Mouse (Mus musculus) heart, adult 9 months (tissue): ENCODE data around the gene Gm12185.
"Not testable (repeated sequence)": the region's sequence is repeated elsewhere in the genome, so short reads cannot be mapped to it uniquely, and the experiment has no call there.

Source experiments
- DNase-seq, 2 experiments: peaks; one replicate each; pipeline ENCODE4 v3.0.0; 2022; ENCODE audit warnings: low spot score in 2 of 2

The Gm12185 gene

DNA sequence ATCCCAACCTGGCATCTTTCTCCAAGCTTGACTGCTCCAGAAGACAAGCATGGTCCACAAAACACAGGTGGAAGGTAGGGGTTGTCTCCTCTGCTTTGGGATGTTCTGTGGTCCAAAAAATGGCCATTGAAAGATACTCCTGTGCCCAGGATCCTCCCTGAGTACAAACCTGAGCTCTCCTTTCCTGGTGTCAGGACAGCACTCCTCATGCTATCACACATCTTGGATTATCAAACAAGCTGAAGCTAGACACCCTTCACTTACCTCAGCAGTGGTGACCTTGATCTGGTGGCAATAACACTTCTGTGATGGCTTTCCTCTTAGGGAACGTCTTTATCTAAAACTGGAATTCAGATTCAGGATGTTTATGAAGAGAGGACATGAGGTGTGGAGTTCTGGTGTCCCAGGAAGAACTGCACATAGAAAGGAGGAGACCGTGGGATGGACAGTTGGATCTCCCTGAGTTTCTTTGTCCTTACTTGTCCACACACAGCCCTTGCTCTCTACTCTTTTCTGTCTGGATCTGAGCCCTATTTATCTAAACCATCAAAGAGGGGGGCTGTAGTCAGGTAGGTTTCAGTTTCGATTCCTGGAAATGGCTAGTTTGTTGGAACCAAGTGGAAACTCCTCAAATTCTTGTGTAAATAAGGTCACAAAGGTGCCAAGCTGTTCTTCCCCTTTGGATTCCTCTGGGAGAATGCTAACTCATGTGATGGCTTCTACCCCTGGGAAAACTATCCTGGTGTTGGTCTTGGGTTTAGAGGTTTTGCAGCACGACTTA is at the start of gene Gm12185:
TSS of gene Gm12185 (minus strand) at position 487 of the 781 bp plus-strand sequence.
- peak; percentile 29 to 57 for DNase-seq

DNA sequence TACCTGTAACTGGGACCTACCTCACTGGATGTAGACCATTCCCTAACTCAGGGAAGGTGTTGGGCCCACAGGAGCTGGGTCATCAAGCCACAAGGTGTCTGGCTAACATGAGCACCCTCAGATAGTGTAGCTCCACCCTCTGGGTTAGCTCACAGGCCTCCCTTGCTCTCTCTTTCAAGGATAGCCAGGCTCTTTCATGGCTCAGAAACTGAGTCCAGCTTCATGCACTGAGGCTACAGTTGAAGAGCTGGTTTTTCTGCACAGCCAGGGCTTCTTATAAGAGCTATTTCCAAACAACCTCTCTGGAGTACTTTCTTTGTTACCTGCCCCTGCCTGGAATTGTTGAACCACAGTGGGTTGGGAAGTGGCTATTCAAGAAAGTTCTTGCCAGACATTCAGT is 20.0 kb upstream of the Gm12185 start:
- not testable (repeated sequence) for DNase-seq

DNA sequence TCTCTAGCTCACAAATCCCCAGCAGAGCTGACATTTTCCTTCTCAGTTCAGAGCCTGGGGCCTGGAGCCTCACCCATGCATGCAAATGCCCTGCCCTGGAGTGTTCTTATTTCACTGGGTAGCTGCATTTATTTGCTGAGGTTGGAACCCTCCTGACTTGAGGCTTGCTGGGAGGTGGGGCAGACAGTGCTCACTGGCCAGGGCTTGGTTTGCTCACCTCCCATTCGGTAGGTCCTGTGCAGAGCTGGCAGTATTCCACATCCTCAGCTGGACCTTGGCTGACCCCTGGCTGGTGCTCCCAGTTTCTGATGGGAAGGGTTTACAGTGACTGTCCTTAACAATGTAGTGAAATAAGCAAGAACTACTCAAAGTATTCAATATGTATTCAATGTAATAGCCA is 14.8 kb upstream of the Gm12185 start:
- DNase-seq, result not testable (repeated sequence)

DNA sequence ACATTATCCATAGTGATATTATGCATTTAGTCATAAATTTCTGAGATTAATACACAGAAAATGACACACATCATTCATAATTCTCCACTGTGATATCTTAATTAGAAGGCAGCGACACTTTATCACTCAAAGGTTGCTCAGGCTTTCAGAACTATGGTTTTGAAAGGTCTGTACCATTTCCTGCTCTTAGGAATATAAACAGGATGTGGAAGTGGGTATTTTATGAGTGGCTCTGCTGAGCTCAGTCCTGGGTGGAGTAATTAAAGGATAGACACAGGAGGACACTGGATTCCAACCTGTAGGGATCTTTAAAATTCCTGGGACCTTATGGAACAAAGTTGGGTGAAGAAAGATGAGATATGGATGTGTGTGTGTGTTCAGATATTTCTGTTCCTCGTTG is 14.3 kb upstream of the Gm12185 start:
- DNase-seq, result not testable (repeated sequence)

DNA sequence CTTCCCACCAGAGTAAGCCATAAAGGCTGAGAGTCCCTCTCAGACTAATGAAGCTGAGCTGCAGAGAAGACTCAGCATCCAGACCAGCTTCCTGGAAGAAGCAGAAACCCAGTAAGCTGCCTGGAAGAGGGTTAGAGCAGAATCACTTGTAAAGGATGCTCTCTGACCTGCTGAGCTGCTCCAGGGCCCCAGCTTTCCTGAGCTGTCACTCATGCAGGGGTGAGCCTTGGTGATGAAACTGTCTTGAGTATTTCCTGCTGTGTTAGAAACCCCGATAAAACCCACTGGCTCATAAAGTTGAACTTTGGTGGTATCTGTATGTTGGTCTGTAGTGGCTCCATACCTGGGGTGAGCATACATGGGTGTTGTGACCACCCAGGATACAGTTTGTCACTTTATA is 8.4 kb upstream of the Gm12185 start:
- not testable (repeated sequence) for DNase-seq

DNA sequence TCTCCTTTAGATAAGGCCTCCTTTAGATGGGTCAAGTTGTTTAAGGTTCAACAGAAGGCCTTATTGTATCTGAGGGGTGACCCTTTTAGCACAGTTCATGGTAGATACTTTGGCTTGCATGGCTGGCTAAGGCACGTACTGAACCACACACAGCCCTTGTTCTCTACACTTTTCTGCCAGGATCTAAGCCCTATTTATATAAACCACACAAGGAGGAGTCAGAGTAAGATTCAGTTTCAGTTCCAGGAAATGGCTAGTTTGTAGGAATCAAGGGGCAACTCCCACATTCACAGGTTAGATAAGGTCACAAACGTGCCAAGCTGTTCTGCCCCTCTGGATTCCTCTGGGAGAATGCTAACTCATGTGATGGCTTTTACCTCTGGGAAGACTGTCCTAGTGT is 2.0 kb upstream of the Gm12185 start, which contains the start of gene Tgtp1:
TSS of gene Tgtp1 (minus strand) at position 155 of the 400 bp plus-strand sequence.
- peak in 1 of 2 experiments; percentile 15 for DNase-seq

DNA sequence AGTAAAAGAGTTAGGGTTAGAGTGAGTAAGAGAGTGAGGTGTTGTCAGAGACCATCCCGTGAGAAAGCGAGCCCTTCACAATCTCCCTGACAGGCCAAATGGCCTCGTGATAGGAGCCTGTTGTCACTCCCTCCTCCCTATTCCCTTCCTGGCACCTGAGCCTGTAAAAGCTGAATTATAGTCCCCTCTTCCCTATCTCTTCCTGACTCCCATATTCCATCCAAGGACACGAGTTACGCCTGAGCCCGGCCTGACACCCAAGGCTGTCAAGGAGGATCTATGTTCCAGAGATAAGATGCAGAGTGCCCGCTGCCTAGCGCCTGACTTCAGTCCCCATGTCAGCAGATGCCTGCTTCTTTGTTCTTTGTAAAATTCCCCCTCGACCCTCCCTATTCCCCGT is 1.3 kb upstream of the Gm12185 start:
- not testable (repeated sequence) for DNase-seq

DNA sequence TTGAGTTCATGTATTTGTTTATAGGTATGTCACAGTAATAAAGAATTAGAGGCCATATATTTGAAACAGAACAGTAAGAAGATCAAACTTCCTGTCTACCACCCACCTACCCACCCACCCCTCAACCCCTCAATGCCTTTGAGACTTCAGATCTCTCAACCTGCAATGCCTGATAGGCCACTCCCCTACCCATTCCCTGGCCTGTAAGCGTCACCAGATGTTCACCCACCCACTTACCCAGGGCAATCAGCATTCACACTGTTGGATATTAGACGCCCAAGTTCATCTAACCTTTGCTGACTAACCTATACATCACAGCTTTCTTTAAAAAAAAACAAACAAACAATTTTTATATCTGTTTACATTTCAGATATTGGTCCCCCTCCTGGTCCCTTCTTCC is 2.0 kb downstream of the Gm12185 start:
- not testable (repeated sequence) for DNase-seq

DNA sequence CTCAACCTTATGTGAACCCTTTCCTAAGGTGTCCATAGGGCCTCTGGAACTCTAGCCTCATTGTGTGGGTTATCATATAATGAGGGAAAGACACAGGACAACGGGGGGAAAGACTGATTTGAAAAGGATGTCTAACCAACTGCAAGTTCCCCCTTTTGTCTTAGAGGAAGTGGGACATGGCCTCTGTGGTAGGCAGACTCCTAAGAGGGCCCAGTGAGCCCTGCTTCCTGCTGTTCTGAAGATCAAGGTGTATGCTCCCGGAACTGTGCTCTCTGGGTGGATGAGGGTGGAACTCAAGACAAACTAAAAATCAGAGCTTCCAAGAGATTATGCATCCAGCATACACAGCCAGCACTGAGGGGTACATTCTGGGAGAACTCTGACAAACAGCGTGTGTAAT is 3.8 kb downstream of the Gm12185 start:
- not testable (repeated sequence) for DNase-seq

DNA sequence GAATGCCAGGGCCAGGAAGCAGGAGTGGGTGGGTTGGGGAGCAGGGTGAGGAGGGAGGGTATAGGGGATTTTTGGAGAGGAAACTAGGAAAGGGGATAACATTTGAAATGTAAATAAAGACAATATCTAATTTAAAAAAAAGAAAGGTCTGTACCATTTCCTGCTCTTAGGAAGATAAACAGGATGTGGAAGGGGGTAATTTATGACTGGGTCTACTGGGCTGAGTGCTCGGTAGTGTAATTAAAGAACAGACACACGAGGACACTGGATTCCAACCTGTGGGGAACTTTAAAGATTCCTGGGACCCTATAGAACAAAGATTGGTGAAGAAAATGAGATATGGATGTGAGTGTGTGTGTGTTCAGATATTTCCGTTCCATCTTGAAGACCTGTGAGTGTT is 9.2 kb downstream of the Gm12185 start:
- not testable (repeated sequence) for DNase-seq

DNA sequence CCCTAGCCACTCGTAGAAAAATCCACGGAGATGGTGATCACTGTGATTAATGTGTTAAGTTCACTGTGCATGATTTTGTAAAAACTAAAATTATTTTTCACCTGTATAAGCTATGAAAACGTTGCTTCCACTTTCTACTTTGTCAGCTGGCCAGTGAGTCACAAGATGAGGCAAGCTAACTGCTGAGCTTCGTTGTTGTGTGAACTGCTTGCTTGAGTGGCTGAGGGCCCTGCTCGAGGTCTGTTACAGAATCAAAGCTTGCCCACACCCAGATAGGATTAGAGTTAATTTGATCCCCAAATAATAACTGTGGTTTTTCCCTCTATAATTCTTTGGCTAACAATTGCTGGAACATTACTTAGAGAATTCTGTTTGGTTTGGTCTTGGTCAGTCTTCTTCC is 12.0 kb downstream of the Gm12185 start:
- not testable (repeated sequence) for DNase-seq

DNA sequence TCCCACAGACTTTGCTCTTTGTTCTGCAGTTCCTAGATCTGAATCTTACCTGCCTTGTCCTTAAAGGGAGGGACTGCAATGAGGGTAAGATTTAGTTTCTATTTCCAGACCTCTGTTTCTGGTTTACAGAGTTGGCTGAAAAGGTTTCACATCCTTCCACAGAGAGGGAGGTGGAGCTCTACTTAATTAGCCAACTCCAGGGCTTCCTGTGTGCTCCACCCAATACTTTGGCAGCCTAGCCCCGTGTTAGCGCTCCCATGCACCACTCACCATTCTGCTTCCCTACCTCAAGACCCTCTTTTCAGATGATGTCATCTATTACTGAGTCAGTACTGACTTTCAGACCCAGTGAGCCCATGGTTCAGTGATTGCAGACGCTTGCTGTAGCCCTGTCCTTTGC is 12.8 kb downstream of the Gm12185 start, which contains the start of gene 9930111J21Rik1:
TSS of gene 9930111J21Rik1 (minus strand) at position 148 of the 400 bp plus-strand sequence.
- not testable (repeated sequence) for DNase-seq

DNA sequence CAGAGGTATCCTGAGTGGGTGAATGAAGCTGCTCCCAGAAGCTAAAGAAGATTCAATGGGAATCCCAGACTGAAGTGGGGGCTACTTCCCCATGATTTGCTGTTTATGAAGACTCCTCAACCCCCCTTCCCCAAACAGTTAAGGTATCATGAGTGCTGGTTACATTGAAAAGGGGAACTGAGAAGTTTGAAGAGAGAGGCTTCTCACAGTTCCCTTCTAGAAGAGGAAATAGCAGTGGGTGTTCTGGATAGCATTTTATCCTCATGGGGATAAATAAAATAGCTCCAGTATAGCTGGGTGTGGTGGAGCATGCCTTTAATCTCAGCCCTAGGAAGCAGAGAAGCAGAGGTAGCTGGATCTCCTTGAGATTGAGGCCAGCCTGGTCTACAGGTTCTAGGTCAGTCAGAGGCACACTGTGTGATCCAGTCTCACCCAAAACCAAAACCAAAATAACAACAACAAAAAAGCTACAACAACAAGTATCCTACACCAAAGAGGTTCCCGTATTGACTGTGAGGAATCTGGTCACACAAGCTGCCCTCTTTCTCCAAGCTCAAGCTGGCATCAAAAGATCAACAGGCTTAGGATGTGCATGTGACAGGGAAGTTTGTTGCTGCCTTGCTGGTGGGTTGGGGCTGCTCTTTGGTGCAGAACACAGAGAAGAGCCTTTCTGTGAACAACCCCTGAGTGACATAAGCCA is 13.6 kb downstream of the Gm12185 start, which contains the start of gene Olfr56:
TSS of gene Olfr56 (plus strand) at position 650 of the 700 bp plus-strand sequence.
- DNase-seq, result not testable (repeated sequence)

DNA sequence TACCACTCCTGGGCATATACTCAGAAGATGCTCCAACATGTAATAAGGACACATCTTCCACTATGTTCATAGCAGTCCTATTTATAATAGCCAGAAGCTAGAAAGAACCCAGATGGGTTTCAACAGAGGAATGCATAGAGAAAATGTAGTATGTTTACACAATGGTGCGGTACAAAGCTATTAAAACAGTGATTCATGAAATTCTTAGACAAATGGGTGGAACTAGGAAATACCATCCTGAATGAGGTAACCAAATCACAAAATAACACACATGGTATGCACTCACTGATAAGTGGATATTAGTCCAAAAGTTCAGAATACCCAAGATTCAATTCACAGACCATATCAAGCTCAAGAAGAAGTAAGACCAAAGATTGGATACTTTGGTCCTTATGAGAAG is 17.3 kb downstream of the Gm12185 start:
- DNase-seq, result not testable (repeated sequence)

DNA sequence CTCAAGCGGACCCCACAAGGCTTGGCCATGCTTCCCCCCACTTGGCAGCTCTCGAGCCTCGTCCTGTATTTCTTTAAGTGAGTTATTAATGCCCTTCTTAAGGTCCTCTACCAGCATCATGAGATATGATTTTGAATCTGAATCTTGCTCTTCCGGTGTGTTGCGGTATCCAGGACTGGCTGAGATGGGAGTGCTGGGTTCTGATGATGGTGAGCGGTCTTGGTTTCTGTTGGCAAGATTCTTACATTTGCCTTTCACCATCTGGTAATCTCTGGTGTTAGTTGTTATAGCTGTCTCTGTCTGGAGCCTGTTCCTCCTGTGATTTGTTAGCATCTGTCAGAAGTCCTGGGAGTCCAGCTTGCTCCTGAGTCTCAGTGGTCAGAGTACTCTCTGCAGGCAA is 45.9 kb downstream of the Gm12185 start, which contains the start of gene Psme2b:
TSS of gene Psme2b (minus strand) at position 101 of the 400 bp plus-strand sequence.
- not testable (repeated sequence) for DNase-seq

DNA sequence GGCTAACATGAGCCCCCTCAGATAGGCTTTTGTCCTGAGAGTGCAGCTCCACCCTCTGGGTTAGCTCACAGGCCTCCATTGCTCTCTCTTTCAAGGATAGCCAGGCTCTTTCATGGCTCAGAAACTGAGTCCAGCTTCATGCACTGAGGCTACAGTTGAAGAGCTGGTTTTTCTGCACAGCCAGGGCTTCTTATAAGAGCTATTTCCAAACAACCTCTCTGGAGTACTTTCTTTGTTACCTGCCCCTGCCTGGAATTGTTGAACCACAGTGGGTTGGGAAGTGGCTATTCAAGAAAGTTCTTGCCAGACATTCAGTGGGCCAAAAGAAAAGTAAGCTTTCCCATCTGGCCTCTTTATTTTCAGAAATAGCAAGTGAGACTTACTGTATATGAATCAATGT is 52.7 kb downstream of the Gm12185 start:
- not testable (repeated sequence) for DNase-seq

DNA sequence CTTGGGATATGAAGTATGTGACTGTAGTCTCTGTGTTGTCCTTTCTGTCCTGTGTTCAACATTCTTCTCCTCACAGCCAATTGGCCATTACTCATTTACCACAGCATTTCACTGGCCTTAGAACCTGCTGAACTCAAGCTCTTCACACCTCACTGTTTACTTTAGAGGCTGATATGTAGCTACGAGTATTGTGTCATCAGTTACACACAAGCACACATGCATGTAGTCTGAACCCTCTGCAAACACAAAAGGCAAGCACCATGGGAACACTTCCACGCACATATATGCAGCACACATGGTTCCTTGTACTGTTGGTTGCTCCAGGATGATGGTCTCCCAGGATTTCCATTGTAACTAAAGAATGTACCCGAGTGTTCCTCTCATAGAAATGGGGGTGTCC is 56.7 kb downstream of the Gm12185 start:
- not testable (repeated sequence) for DNase-seq

DNA sequence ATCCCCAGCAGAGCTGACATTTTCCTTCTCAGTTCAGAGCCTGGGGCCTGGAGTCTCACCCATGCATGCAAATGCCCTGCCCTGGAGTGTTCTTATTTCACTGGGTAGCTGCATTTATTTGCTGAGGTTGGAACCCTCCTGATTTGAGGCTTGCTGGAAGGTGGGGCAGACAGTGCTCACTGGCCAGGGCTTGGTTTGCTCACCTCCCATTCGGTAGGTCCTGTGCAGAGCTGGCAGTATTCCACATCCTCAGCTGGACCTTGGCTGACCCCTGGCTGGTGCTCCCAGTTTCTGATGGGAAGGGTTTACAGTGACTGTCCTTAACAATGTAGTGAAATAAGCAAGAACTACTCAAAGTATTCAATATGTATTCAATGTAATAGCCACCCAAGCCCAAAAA is 58.1 kb downstream of the Gm12185 start:
- DNase-seq, result not testable (repeated sequence)

DNA sequence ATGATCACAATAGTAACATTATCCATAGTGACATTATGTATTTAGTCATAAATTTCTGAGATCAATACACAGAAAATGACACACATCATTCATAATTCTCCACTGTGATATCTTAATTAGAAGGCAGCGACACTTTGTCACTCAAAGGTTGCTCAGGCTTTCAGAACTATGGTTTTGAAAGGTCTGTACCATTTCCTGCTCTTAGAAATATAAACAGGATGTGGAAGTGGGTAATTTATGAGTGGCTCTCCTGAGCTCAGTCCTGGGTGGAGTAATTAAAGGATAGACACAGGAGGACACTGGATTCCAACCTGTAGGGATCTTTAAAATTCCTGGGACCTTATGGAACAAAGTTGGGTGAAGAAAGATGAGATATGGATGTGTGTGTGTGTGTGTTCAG is 58.6 kb downstream of the Gm12185 start:
- not testable (repeated sequence) for DNase-seq

DNA sequence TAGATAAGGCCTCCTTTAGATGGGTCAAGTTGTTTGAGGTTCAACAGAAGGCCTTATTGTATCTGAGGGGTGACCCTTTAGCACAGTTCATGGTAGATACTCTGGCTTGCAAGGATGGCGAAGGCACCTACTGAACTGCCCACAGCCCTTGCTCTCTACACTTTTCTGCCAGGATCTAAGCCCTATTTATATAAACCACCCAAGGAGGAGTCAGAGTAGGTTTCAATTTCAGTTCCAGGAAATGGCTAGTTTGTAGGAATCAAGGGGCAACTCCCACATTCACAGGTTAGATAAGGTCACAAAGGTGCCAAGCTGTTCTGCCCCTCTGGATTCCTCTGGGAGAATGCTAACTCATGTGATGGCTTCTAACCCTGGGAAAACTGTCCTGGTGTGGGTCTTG is 64.0 kb downstream of the Gm12185 start:
- DNase-seq, result not testable (repeated sequence)

DNA sequence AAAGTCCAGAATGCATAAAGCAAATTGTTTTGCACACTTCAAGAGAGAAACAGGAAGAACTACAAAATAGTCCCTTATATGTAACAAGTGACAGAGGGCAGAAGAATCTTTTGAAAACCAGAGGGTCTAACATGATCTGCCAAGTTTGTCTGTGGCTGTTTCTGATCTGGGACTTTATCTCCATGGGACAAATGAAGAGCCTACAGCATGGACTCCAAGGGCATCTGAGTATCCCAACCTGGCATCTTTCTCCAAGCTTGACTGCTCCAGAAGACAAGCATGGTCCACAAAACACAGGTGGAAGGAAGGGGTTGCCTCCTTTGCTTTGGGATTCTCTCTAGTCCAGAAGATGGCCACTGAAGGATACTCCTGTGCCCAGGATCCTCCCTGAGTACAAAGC is 65.6 kb downstream of the Gm12185 start:
- not testable (repeated sequence) for DNase-seq

DNA sequence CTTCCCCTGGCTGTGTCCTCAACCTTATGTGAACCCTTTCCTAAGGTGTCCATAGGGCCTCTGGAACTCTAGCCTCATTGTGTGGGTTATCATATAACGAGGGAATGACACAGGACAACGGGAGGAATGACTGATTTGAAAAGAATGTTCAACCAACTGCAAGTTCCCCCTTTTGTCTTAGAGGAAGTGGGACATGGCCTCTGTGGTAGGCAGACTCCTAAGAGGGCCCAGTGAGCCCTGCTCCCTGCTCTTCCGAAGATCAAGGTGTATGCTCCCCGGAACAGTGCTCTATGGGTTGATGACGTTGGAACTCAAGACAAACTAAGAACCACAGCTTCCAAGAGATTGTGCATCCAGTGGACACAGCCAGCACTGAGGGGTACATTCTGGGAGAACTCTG is 68.2 kb downstream of the Gm12185 start:
- not testable (repeated sequence) for DNase-seq
